Mouse (Mus musculus) cerebellum, adult 9-10 months (tissue): Measurements from ENCODE around the gene Mrps25.

Experiments used
- DNase-seq: peaks from one replicate; pipeline ENCODE4 v3.0.0; 2022

The Mrps25 gene

GRCm38 (mm10) chr6:92183621-92184131, at the start of gene Mrps25:
TSS of gene Mrps25 (minus strand) at chr6:92184033.
- DNase-seq, result peak; percentile 71

- no peak for DNase-seq
Observed at GRCm38 (mm10) chr6:92231762-92232161, 47.9 kb upstream of the Mrps25 start.

GRCm38 (mm10) chr6:92231356-92231755, 47.5 kb upstream of the Mrps25 start:
- no peak for DNase-seq

GRCm38 (mm10) chr6:92229586-92229985, 45.8 kb upstream of the Mrps25 start:
- no peak for DNase-seq

- no peak for DNase-seq
Observed at GRCm38 (mm10) chr6:92229103-92229502, 45.3 kb upstream of the Mrps25 start.

GRCm38 (mm10) chr6:92224981-92225380, 41.1 kb upstream of the Mrps25 start:
- DNase-seq, result no peak

GRCm38 (mm10) chr6:92222021-92222420, 38.2 kb upstream of the Mrps25 start:
- DNase-seq, result no peak

- no peak for DNase-seq
Observed at GRCm38 (mm10) chr6:92221604-92222003, 37.8 kb upstream of the Mrps25 start.

- DNase-seq, result no peak
Observed at GRCm38 (mm10) chr6:92219445-92219844, 35.6 kb upstream of the Mrps25 start.

GRCm38 (mm10) chr6:92214773-92215449, 31.1 kb upstream of the Mrps25 start, which contains the start of gene Rbsn:
TSS of gene Rbsn (minus strand) at chr6:92214925.
- peak; percentile 90 for DNase-seq

GRCm38 (mm10) chr6:92214055-92214772, 30.4 kb upstream of the Mrps25 start:
- no peak for DNase-seq

GRCm38 (mm10) chr6:92199414-92199813, 15.6 kb upstream of the Mrps25 start:
- no peak for DNase-seq

GRCm38 (mm10) chr6:92184178-92184577, 345 bp upstream of the Mrps25 start:
- no peak for DNase-seq

- DNase-seq, result no peak
Observed at GRCm38 (mm10) chr6:92176450-92176849, 7.4 kb downstream of the Mrps25 start.

- no peak for DNase-seq
Observed at GRCm38 (mm10) chr6:92162724-92163123, 21.1 kb downstream of the Mrps25 start.

GRCm38 (mm10) chr6:92158801-92159200, 25.0 kb downstream of the Mrps25 start:
- DNase-seq, result peak; percentile 61

GRCm38 (mm10) chr6:92153774-92154173, 30.1 kb downstream of the Mrps25 start:
- DNase-seq, result no peak

- DNase-seq, result no peak
Observed at GRCm38 (mm10) chr6:92145881-92146280, 38.0 kb downstream of the Mrps25 start.

GRCm38 (mm10) chr6:92136356-92136755, 47.5 kb downstream of the Mrps25 start:
- no peak for DNase-seq

GRCm38 (mm10) chr6:92133617-92134016, 50.2 kb downstream of the Mrps25 start:
- no peak for DNase-seq

GRCm38 (mm10) chr6:92132021-92132911, 51.6 kb downstream of the Mrps25 start:
- DNase-seq, result no peak

- no peak for DNase-seq
Observed at GRCm38 (mm10) chr6:92131456-92131855, 52.4 kb downstream of the Mrps25 start.

- DNase-seq, result no peak
Observed at GRCm38 (mm10) chr6:92126861-92127468, 56.9 kb downstream of the Mrps25 start.
